Mouse (Mus musculus): ENCODE data around the gene Cdk4. TPM values are rescaled to one million over a fixed set of nuclear protein-coding genes. Genes with fewer than 3 reads are reported as not detected.

Gene Cdk4
- 100 to 1,000 TPM; 304 to 317 TPM for polyA plus RNA-seq (2017; shearing (Covaris generic))

- peak; percentile 72 for ATAC-seq
Measured at GRCm38 (mm10) chr10:127063239-127063872, at the start of gene Cdk4. Gene Cdk4 (plus strand): TSS chr10:127063534.

GRCm38 (mm10) chr10:127016488-127016887 lies 46.8 kb upstream of the Cdk4 start:
- no peak for ATAC-seq

- no peak for ATAC-seq
Measured at GRCm38 (mm10) chr10:127017071-127017470, 46.3 kb upstream of the Cdk4 start.

GRCm38 (mm10) chr10:127018422-127018821 lies 44.9 kb upstream of the Cdk4 start:
- no peak for ATAC-seq

- peak; percentile 84 for ATAC-seq
Measured at GRCm38 (mm10) chr10:127030336-127031296, 32.7 kb upstream of the Cdk4 start, which contains the start of gene Tsfm. Gene Tsfm (minus strand): TSS chr10:127030840.

GRCm38 (mm10) chr10:127033301-127033741 lies 30.0 kb upstream of the Cdk4 start:
- no peak for ATAC-seq

- no peak for ATAC-seq
Measured at GRCm38 (mm10) chr10:127036273-127036672, 27.1 kb upstream of the Cdk4 start.

GRCm38 (mm10) chr10:127037641-127038040 lies 25.7 kb upstream of the Cdk4 start:
- no peak for ATAC-seq

GRCm38 (mm10) chr10:127040569-127041214 lies 22.6 kb upstream of the Cdk4 start:
- no peak for ATAC-seq

GRCm38 (mm10) chr10:127041274-127041766 lies 22.0 kb upstream of the Cdk4 start, which contains the start of the genes Mettl1 and Eef1akmt3:
Gene Mettl1 (plus strand): TSS chr10:127041414.
Gene Eef1akmt3 (minus strand): TSS chr10:127041513.
- ATAC-seq, result peak; percentile 34

GRCm38 (mm10) chr10:127041774-127042338 lies 21.5 kb upstream of the Cdk4 start:
- peak; percentile 75 for ATAC-seq

GRCm38 (mm10) chr10:127042468-127043115 lies 20.7 kb upstream of the Cdk4 start:
- no peak for ATAC-seq

GRCm38 (mm10) chr10:127043187-127043586 lies 20.1 kb upstream of the Cdk4 start:
- ATAC-seq, result no peak

- ATAC-seq, result no peak
Measured at GRCm38 (mm10) chr10:127047954-127048353, 15.4 kb upstream of the Cdk4 start, which contains the start of gene Cyp27b1. Gene Cyp27b1 (plus strand): TSS chr10:127048250.

- no peak for ATAC-seq
Measured at GRCm38 (mm10) chr10:127048608-127049394, 14.5 kb upstream of the Cdk4 start.

GRCm38 (mm10) chr10:127049395-127050118 lies 13.8 kb upstream of the Cdk4 start:
- peak; percentile 57 for ATAC-seq

GRCm38 (mm10) chr10:127050119-127050474 lies 13.2 kb upstream of the Cdk4 start:
- ATAC-seq, result peak; percentile 19

GRCm38 (mm10) chr10:127054646-127055045 lies 8.7 kb upstream of the Cdk4 start:
- ATAC-seq, result no peak

GRCm38 (mm10) chr10:127055406-127055805 lies 7.9 kb upstream of the Cdk4 start:
- no peak for ATAC-seq

GRCm38 (mm10) chr10:127056490-127056889 lies 6.8 kb upstream of the Cdk4 start:
- ATAC-seq, result no peak

All from activated CD4-positive, CD25-positive, alpha-beta regulatory T cell, adult 4 months (primary cell).